Mouse (Mus musculus): ENCODE measurements around the gene Bphl. TPM values are rescaled to one million over a fixed set of nuclear protein-coding genes. Genes with fewer than 3 reads are reported as not detected.
A peak's percentile ranks its signal among the peaks of the same experiment; 100 is the strongest.
"Not testable (repeated sequence)": the region's sequence is repeated elsewhere in the genome, so short reads cannot be mapped to it uniquely, and the experiment has no call there.

Gene Bphl
- polyA plus RNA-seq, 1 experiment from 2014 or later = 30.3 TPM

- peak within 1 kb of the TSS; percentile 89 for H3K4me2 ChIP-seq (replicated peaks; ENCODE audit: low read depth, low read length)
- H3K36me3 ChIP-seq (ENCODE audit: control insufficient read depth, insufficient read depth, low read length) = no peaks in the 10 kb centered on the region
- DNase-seq (ENCODE audit: low spot score) = peak; percentile 92
- peak; percentile 89 for ATAC-seq (ENCODE audit: low FRiP score)
- H3K9ac ChIP-seq (ENCODE audit: low read depth, low read length) = peak within 1 kb of the TSS; percentile 77
- H3K4me3 ChIP-seq (ENCODE audit: low read depth, low read length) = peak within 1 kb of the TSS; percentile 77
- H3K9me3 ChIP-seq (ENCODE audit: control insufficient read depth, low read length) = no peaks in the 10 kb centered on the region
- H3K4me1 ChIP-seq (replicated peaks; ENCODE audit: control insufficient read depth, insufficient read depth, low read length) = 0 out of 2 replicates have a peak, but pooled peaks cover 3% of the 10 kb centered on the region
- H3K27ac ChIP-seq (ENCODE audit: low read depth, low read length) = peak within 1 kb of the TSS; percentile 76
- no peaks in the 10 kb centered on the region for H3K27me3 ChIP-seq (ENCODE audit: control insufficient read depth, insufficient read depth, low read length)
- WGBS = 1% methylated on average over 43 of the region's 45 CpGs
Measured at GRCm38 (mm10) chr13:34077492-34078271, 40.3 kb downstream of the Bphl start, which contains the start of gene Tubb2a. Tubb2a (minus strand) TSS chr13:34078007.

GRCm38 (mm10) chr13:34078500-34079280, 41.3 kb downstream of the Bphl start:
- 46% methylated on average over 16 of the region's 16 CpGs for WGBS
- H3K36me3 ChIP-seq (ENCODE audit: control insufficient read depth, insufficient read depth, low read length) = no peaks in the 10 kb centered on the region
- peak overlapping the region; percentile 77 for H3K9ac ChIP-seq (ENCODE audit: low read depth, low read length)
- no peak; the same call in 1 of the 2 replicates for ATAC-seq (ENCODE audit: low FRiP score)
- DNase-seq (ENCODE audit: low spot score) = no peak
- H3K27ac ChIP-seq (ENCODE audit: low read depth, low read length) = no peak overlapping the region
- peak overlapping the region; percentile 89 for H3K4me2 ChIP-seq (replicated peaks; ENCODE audit: low read depth, low read length)
- H3K27me3 ChIP-seq (ENCODE audit: control insufficient read depth, insufficient read depth, low read length) = no peaks in the 10 kb centered on the region
- H3K4me3 ChIP-seq (ENCODE audit: low read depth, low read length) = 0 out of 2 replicates have a peak overlapping the region, but pooled peaks have one; percentile 77
- 0 out of 2 replicates have a peak, but pooled peaks cover 3% of the 10 kb centered on the region for H3K4me1 ChIP-seq (replicated peaks; ENCODE audit: control insufficient read depth, insufficient read depth, low read length)
- no peaks in the 10 kb centered on the region for H3K9me3 ChIP-seq (ENCODE audit: control insufficient read depth, low read length)

- H3K36me3 ChIP-seq (ENCODE audit: control insufficient read depth, insufficient read depth, low read length) = no peaks in the 10 kb centered on the region
- no peak overlapping the region for H3K4me2 ChIP-seq (replicated peaks; ENCODE audit: low read depth, low read length)
- 0 out of 2 replicates have a peak, but pooled peaks cover 3% of the 10 kb centered on the region for H3K4me1 ChIP-seq (replicated peaks; ENCODE audit: control insufficient read depth, insufficient read depth, low read length)
- H3K27ac ChIP-seq (ENCODE audit: low read depth, low read length) = no peak overlapping the region
- 81% methylated on average over 3 of the region's 3 CpGs for WGBS
- H3K9ac ChIP-seq (ENCODE audit: low read depth, low read length) = no peak overlapping the region
- H3K9me3 ChIP-seq (ENCODE audit: control insufficient read depth, low read length) = no peaks in the 10 kb centered on the region
- DNase-seq (ENCODE audit: low spot score) (no peak), ATAC-seq (ENCODE audit: low FRiP score) (no peak)
- no peak overlapping the region for H3K4me3 ChIP-seq (ENCODE audit: low read depth, low read length)
- H3K27me3 ChIP-seq (ENCODE audit: control insufficient read depth, insufficient read depth, low read length) = no peaks in the 10 kb centered on the region
Measured at GRCm38 (mm10) chr13:34079801-34080200, 42.4 kb downstream of the Bphl start.

GRCm38 (mm10) chr13:34081926-34082325, 44.5 kb downstream of the Bphl start:
- H3K9me3 ChIP-seq (ENCODE audit: control insufficient read depth, low read length) = no peaks in the 10 kb centered on the region
- no peak overlapping the region for H3K27ac ChIP-seq (ENCODE audit: low read depth, low read length)
- ATAC-seq (ENCODE audit: low FRiP score) (no peak), DNase-seq (ENCODE audit: low spot score) (no peak)
- no peak overlapping the region for H3K4me3 ChIP-seq (ENCODE audit: low read depth, low read length)
- no peaks in the 10 kb centered on the region for H3K36me3 ChIP-seq (ENCODE audit: control insufficient read depth, insufficient read depth, low read length)
- no peaks in the 10 kb centered on the region for H3K27me3 ChIP-seq (ENCODE audit: control insufficient read depth, insufficient read depth, low read length)
- WGBS = 76% methylated on average over 4 of the region's 4 CpGs
- no peak overlapping the region for H3K9ac ChIP-seq (ENCODE audit: low read depth, low read length)
- no peak overlapping the region for H3K4me2 ChIP-seq (replicated peaks; ENCODE audit: low read depth, low read length)
- H3K4me1 ChIP-seq (replicated peaks; ENCODE audit: control insufficient read depth, insufficient read depth, low read length) = 0 out of 2 replicates have a peak, but pooled peaks cover 3% of the 10 kb centered on the region

- Histone ChIP-seq H3K4me1 (replicated peaks; ENCODE audit: control insufficient read depth, insufficient read depth, low read length) (no peaks in the 10 kb centered on the region), H3K36me3 (ENCODE audit: control insufficient read depth, insufficient read depth, low read length) (no peaks in the 10 kb centered on the region)
- no peak for ATAC-seq (ENCODE audit: low FRiP score)
Measured at GRCm38 (mm10) chr13:34084026-34084750, 46.8 kb downstream of the Bphl start.

GRCm38 (mm10) chr13:34087052-34087812, 49.8 kb downstream of the Bphl start:
- ATAC-seq (ENCODE audit: low FRiP score) (peak; percentile 21; the same call in 1 of the 2 replicates), DNase-seq (ENCODE audit: low spot score) (no peak)
- H3K36me3 ChIP-seq (ENCODE audit: control insufficient read depth, insufficient read depth, low read length) = no peaks in the 10 kb centered on the region
- H3K4me1 ChIP-seq (replicated peaks; ENCODE audit: control insufficient read depth, insufficient read depth, low read length) = no peaks in the 10 kb centered on the region
- H3K27me3 ChIP-seq (ENCODE audit: control insufficient read depth, insufficient read depth, low read length) = no peaks in the 10 kb centered on the region
- no peak overlapping the region for H3K9ac ChIP-seq (ENCODE audit: low read depth, low read length)
- H3K9me3 ChIP-seq (ENCODE audit: control insufficient read depth, low read length) = no peaks in the 10 kb centered on the region
- H3K27ac ChIP-seq (ENCODE audit: low read depth, low read length) = no peak overlapping the region
- H3K4me3 ChIP-seq (ENCODE audit: low read depth, low read length) = no peak overlapping the region
- H3K4me2 ChIP-seq (replicated peaks; ENCODE audit: low read depth, low read length) = no peak overlapping the region
- WGBS = 66% methylated on average over 7 of the region's 7 CpGs

More at GRCm38 (mm10) chr13:34084026-34084750, 46.8 kb downstream of the Bphl start:
- no peak overlapping the region for H3K4me2 ChIP-seq (replicated peaks; ENCODE audit: low read depth, low read length)
- DNase-seq (ENCODE audit: low spot score) = no peak
- no peaks in the 10 kb centered on the region for H3K27me3 ChIP-seq (ENCODE audit: control insufficient read depth, insufficient read depth, low read length)
- H3K9ac ChIP-seq (ENCODE audit: low read depth, low read length) = no peak overlapping the region
- H3K9me3 ChIP-seq (ENCODE audit: control insufficient read depth, low read length) = no peaks in the 10 kb centered on the region
- H3K4me3 ChIP-seq (ENCODE audit: low read depth, low read length) = no peak overlapping the region
- H3K27ac ChIP-seq (ENCODE audit: low read depth, low read length) = no peak overlapping the region
- WGBS = 79% methylated on average over 9 of the region's 9 CpGs

- not testable (repeated sequence) for H3K36me3 ChIP-seq (ENCODE audit: control insufficient read depth, insufficient read depth, low read length); H3K9me3 ChIP-seq (ENCODE audit: control insufficient read depth, low read length); H3K9ac ChIP-seq (ENCODE audit: low read depth, low read length); H3K4me1 ChIP-seq (replicated peaks; ENCODE audit: control insufficient read depth, insufficient read depth, low read length); H3K4me3 ChIP-seq (ENCODE audit: low read depth, low read length); H3K4me2 ChIP-seq (replicated peaks; ENCODE audit: low read depth, low read length); DNase-seq (ENCODE audit: low spot score); H3K27me3 ChIP-seq (ENCODE audit: control insufficient read depth, insufficient read depth, low read length)
- 61% methylated on average over 5 of the region's 5 CpGs for WGBS
- H3K27ac ChIP-seq (ENCODE audit: low read depth, low read length) = 0 out of 2 replicates have a peak overlapping the region, but pooled peaks have one; percentile 24
- ATAC-seq (ENCODE audit: low FRiP score) = peak; percentile 50
Measured at GRCm38 (mm10) chr13:34088201-34088649, 50.8 kb downstream of the Bphl start.

GRCm38 (mm10) chr13:34088871-34089288, 51.5 kb downstream of the Bphl start:
- WGBS = 50% methylated on average over 7 of the region's 7 CpGs
- DNase-seq (ENCODE audit: low spot score) (peak; percentile 62), ATAC-seq (ENCODE audit: low FRiP score) (peak; percentile 79)
- peak overlapping the region; percentile 52 for H3K27ac ChIP-seq (ENCODE audit: low read depth, low read length)
- no peaks in the 10 kb centered on the region for H3K9me3 ChIP-seq (ENCODE audit: control insufficient read depth, low read length)
- no peak overlapping the region for H3K9ac ChIP-seq (ENCODE audit: low read depth, low read length)
- H3K36me3 ChIP-seq (ENCODE audit: control insufficient read depth, insufficient read depth, low read length) = no peaks in the 10 kb centered on the region
- no peaks in the 10 kb centered on the region for H3K27me3 ChIP-seq (ENCODE audit: control insufficient read depth, insufficient read depth, low read length)
- H3K4me2 ChIP-seq (replicated peaks; ENCODE audit: low read depth, low read length) = no peak overlapping the region
- no peak overlapping the region for H3K4me3 ChIP-seq (ENCODE audit: low read depth, low read length)
- H3K4me1 ChIP-seq (replicated peaks; ENCODE audit: control insufficient read depth, insufficient read depth, low read length) = no peaks in the 10 kb centered on the region

All from hindbrain, embryonic 11.5 days (tissue).